Mouse (Mus musculus) embryo, embryonic 10 days (tissue): ENCODE results near the gene Nectin2.

Source experiments
- DNase-seq: peaks from one replicate; pipeline ENCODE4 v3.0.0-alpha.2; 2015; ENCODE audit warnings: low spot score

The Nectin2 gene

DNA sequence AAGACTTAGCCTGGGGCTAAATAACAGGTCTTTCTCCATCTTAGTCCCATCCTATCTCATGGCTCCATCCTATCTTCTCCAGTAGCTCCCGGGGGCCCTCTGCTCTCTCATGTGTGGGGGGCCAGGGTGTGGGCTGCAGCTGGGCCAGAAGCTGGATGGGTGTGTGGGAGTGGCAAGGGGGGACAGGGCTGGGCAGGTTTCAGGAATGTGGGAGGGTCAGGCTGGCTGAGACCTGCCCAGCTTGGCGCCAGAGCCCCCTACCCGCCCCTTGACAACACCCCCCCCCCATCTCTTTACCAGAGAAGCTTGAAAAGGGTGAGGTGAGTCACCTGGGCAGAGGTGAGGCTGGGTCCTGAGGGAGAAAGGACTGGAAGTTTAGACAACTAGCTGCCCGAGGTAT lies 18.7 kb upstream of the Nectin2 start:
- DNase-seq: no peak

DNA sequence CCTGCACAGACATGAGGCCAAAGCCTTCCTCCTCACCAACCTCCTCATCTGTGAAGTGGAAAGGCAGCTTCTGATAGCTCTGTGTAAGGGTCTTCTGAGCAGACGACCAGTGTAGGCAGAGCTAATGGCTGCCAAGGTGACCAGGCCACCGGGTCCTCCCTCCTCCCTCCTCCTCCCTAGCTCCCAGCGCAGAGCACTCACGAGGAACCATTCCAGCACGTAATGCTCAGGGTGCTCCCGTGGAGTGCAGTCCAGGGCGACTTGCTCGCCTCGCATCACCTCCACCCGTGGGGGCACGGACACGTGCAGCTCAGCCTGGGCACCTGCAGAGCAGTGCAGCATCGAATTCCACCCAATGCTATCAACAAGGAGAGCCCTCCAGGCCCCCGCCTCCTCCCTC lies 18.0 kb upstream of the Nectin2 start:
- DNase-seq: no peak

DNA sequence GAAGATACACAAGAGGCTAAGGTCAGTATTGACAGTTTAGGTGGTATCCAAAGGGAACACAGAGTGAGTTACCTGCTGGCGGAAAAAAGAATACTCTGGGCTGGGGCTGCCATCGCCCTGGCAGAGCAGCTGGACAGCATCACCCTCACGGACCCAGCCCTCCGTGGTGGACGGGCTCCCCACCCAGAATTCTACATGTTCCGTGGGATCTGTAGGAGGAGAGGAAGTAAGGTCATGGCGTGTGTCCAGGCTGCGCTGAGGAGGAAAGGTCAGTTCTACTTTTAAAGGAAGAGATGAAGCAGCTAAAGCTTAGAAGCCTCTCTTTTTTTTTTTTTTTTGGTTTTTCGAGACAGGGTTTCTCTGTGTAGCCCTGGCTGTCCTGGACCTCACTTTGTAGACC lies 14.3 kb upstream of the Nectin2 start:
- no peak for DNase-seq

DNA sequence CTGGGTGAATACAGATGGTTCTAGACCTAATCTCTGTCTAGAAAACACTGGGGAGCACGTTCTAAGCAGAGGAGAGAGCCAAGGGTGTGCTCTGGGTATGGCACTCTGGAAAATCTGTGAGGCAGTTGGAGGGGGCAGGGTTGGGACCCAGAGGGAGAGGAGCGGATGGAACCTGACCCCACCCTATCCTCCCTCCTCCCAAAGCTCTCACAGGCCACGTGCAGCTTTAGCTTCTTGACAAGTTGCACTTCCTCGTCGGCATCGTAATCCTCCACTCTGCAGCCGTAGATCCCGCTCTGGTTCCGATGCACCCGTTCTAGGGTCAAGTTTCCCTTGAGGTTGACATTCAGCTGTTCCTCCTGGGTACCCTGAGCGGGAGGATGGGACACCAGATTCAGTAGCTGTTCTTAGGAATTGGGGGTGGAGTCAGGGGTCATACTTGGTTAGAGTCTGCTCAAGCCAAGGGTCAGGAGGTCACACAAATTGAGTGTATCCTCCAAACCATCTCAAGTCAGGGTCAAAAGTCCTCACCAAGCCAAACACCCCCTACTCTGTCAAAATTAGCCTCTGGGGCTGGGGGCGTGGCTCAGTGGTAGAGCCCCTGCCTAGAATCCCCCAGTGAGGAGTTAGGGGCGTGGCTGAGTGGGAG lies 13.7 kb upstream of the Nectin2 start:
- no peak for DNase-seq

DNA sequence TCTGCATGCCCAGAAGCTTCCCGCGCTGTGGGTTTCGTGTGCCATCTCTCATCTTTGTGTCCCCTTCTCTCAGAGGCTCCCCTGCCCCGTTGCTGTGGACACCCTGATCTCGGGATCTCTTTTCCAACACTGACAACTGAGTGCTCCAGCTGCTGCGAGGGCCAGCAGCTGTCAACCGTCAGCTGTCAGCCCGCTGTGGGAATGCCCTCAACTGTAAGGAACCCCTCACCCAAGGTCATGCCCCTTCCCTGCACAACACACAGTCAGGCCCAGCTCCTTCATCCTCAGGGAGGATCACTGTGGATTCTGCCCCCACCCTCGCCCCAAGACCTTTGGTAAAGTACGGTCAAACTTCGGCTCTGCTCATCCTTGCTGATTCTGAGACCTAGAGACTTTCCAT lies 12.0 kb upstream of the Nectin2 start:
- DNase-seq: no peak

DNA sequence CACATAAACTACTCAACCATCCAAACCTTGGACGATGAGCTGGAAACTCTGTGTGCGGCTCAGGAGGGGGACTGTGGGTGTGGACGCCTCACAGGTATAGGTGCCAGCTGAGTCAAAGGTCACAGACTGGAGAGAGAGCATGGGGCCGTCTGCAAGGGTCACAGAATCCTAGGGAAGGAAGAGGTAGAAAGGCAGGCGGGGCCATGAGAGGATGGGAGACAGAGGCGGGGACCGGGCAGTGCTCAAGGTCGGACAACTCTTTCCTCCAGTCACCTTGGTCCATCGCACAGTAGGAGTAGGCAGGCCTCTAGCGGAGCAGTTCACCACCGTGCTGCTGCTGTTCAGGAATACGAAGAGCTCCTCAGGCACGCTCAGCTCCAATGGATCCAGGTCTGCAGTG lies 9.7 kb upstream of the Nectin2 start:
- no peak for DNase-seq

DNA sequence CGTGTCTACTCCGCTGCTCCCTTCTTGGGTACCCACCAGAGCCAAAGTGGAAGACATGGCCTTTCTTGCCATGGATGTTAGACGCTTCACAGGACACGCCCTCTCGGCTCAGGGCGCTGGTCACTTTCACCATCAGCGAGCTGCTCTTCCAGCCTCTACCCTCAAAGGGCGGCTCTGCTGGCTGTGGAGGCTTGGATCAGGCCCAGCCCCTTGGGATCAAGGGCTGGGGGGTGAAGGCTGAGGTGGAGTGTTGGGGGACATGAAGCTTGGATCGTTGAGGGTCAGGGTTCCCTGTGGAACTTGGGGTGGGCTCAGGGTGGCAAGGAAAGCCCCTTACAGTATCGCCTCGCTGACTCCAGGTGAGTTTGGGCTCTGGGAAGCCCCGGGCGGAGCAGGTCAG lies 8.3 kb upstream of the Nectin2 start:
- no peak for DNase-seq

DNA sequence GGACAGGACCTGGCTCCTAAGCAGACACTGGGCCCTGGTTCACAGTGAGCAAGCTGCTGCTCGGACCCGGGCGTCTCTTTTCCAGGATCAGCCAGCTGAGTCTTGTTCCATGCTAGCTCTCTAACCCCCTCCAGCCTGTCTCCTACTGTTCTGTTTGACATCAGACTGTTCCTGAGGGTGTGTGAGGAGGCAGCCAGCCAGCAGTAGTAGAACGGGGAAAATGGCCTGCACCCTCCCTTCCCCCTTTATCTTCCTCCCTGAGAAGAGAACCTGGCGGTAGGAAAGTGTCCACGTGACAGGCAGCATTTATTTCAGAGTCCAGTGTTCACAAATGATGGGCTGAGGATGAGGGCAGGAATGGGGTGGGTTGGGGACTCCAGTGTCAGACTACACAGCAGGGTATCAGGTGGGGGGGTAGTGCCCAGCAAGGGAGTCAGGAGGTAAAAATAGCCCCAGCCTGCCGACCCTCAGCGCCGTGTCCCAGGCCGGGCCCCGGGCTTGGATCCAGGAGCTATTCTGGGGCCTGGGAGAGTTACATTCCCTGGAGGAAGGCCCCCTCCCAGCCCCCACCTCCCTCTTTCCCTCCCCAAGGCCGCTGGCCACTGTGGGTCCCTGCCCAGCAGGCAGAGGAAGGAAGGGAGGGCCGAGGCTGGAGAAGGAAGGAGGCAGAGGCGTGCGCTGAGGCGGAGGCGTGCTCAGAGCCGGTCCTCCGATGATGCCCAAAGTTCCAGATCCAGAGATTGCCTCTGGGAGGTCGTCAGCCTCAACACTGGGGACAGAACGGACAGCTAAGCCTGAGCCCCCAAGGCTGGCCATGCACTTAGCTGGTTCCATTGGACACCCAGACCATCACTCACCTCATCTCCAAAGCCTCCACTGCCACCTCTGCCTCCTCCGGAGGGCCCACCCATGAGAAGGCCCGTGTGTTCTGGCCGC lies 5.8 kb upstream of the Nectin2 start:
- no peak for DNase-seq

DNA sequence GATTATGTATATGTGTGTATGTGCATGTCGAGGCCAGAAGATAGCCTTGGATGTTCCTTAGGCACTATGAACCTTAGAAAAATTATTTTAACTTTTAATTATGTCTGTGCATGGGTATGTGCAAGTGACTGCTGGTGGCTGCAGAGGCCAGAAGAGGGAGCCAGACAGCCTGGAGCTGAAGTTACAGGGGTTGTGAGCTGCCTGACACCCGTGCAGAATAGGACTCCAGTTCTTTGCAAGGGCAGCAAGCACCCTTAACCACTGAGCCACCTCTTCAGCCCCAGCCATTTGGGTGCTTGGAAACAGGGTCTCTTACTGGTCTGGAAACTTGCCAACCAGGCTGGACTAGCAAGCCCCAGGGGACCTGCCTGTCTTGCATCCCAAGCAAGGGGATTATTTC lies 4.7 kb upstream of the Nectin2 start:
- DNase-seq: no peak

DNA sequence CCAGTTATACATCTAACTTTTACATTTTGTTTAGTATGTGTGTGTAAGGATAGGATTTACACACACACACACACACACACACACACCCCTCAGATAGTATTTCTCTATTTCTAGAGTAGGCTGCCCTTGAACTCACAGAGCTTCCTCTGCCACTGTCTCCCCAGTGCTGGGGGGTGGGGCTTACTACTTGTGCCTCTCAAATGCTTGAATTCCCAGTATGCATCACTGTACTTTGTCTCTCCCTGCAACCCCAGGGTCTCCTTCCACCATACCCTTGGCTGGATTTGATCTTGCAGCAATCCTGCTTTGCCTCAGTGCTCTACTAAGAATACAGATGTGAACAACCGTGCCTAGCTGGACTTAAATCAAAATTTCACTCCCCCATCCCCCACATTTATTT lies 3.8 kb upstream of the Nectin2 start:
- no peak for DNase-seq

DNA sequence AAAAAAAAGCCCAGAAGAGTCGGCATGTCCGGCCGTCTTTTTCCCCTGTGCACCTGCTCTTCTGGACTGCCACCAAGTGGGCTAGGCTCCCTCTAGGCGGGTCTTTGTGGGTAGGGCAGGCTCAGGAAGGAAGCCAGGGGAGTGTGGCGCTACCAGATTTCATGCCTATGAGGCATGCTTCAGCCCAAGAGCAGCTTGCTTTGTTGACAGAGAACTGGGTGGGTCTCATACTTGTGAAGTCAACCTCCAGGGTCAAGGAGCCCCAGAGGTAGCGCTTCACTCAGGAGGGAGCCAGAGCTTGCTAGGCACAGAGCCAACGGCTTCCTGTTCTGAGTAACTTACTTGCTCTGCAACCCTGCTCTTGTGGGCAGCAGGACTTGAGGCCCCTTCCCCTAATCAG lies 3.3 kb upstream of the Nectin2 start:
- DNase-seq: no peak

DNA sequence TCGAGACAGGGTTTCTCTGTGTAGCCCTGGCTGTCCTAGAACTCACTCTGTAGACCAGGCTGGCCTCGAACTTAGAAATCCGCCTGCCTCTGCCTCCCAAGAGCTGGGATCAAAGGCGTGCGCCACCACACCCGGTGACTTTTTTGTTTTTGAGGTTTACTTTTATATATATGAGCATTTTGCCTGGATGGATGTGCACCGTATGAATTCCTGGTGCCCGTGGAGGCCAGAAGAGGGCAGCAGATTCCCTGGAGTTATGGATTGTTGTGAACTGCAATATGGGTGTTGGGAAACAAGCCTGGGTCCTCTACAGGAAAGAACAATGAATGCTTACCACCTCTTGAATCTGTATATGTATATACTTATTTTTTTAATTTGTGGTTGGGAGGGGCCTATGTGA lies 2.4 kb upstream of the Nectin2 start:
- peak; percentile 29 for DNase-seq

DNA sequence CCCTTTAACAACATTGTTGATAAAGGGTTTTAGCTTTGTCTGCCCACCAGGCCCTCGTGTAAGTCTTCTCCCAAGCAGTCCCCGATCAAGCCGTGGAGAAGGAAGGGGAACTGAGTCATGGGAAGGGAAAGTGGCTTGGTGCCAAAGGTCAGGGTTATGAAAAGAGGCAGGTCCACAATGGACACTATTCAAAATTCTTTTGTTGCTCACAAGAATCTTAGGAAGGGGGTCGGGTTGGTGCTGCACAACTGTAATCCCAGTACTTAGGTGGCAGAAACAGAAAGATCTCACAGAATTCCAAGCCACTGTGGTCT lies 744 bp upstream of the Nectin2 start:
- no peak for DNase-seq

DNA sequence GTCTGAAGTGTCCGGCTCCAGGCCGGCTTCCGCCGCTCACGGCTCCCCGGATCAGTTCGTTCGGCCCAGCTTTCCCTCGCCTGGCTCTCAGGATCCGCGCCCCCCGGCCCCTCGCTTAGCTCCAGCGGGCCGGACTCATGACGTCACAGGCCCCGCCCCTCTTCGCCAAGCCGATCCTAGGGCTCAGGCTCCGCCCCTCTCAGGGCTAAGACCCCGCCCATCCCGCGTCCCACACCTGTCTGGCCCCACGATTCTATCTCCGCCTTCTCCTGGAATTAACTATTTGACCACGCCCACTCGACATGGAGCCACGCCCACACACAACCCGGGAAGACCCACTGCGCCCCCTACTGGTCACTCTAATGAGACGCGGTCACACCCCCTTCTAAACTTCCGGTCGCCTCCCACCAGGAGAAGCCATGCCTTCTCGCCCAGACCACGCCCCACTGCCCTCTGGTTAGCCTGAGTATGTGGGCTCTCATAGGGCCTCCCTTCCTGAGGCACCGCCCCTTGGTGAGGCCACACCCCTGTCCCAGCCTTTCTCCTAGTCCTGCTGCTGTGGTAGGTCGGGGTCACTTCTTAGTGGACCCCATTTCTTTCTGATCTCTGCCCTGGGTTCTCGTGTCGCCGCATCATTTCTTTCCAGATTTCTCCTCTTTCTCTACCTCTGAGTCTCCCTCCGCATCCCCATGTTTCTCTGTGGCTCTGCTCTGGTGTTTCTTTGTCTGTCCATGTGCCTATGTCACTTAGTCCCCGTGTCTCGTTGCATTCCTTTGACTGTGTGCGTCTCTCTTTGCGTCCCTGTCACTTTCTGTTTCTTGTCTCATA lies 680 bp downstream of the Nectin2 start:
- peak; percentile 99 for DNase-seq

DNA sequence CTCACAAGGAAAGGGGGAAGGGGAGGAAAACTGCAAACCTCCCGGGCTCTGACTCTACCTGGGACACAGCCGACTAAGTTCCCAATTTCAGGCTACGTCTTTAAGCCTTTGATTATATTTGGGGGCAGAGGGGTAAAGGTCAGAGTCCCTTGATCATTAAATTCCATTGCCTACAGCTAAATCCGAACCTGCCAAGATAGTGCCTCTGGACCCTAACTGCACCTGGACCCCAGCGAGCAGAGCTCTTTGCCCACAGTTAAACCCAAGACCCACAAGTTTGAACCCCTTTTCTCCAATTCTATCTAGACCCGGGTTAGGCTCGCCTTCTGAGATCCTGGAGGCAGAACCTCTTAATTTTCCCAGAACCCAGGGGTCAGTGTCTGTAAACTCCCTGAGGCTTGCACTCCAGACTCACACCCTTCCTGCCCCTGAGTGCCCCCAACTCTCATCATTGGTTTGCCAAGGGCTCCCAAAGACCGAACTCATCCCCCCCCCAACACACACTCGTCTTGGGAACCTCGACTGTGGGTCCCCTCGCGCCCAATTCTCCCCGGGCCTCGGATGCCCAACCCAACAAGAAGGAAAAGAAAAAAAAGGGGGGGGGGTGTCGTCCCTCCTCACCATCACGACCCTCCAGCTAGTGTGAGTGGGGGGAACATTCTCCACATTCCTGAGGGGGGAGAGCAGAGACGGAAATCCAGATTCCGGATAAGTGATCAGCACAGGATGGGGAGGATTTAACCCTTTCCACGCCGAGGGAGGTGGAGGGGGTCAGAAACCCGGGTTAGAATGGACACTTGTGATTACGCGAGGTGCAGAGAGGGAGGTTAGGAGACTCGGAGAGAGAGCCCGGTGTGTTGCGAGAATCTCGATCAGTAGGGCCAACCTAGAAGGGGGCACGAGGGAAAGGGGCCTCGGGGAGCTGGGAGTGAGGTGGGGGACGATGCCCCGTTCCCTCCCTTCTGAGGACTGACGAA lies 1.8 kb downstream of the Nectin2 start:
- peak; percentile 80 for DNase-seq

DNA sequence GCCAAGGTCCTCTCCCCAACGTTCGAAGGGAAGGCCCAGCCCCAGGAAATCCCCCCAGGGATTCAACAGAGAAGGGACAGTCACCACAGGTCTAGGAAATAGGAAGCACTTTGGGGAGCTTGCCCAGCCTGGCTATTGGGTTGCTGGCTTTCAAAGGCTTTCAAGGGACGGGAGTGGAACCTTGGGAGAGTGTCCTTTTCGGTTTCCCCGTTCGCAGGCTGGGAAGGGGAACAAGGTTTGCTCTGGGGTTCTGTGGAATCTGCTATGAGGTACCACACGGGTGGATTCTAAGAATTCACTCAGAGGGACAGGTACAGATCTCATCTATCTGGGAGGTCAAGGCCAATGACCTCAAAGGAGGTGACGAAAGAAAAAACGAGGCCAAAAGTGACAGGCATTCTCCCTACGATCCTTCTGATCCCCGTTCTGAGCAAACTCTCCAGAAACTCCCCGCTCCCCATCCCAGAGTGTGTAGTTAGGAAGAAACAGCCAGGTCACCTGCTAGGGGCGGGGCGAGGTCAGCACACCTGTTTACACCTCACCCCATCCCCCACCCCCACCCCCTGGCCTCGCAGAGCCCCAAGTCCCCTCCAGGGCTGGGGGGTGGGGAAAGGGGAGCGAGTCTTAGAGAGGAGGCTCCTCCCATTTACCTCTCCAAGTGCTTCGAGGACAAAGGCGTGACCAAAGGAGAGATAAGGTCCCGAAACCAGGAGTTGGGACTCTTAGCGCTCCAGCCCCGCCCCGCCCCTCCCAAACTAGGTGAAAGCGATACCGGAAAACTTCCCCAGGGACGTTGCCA lies 2.7 kb downstream of the Nectin2 start:
- DNase-seq: peak; percentile 45

DNA sequence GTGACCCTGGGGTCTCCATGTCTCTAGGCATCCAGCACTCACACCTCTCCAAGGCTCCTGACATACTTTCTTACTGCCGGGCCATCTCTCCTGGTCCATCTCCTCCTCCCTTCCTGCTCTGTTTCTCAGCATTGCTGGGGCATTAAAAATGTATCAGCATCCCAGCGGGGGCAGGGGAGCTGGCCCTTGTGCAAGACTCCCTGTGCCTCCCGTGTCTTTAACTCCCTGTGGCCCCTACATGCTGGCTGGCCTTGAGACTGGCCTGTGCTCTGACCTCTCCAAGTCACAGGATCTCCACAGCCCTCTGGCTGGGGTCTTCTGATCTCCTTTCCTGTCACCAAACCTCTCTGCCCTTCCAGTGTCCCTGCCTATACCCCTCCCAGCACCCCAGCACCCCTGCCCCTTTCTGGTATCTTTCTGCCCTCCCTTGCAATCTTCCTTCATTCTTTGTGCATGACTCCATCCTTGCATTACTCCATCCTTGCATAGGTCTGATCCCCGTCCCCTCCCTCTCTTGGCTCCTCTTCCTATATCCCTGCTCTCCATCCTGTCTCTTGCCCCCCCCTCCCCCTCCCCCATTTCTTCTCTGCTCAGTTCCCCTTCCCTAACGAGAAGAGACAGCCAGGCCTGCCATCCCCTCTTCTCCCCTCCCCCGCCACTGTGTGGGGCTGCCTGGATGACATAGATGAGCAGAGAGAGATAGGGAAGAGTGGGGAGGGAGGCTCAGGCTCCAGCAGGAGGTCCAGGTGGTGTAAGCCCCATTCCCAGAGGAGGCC lies 3.7 kb downstream of the Nectin2 start:
- DNase-seq: no peak

DNA sequence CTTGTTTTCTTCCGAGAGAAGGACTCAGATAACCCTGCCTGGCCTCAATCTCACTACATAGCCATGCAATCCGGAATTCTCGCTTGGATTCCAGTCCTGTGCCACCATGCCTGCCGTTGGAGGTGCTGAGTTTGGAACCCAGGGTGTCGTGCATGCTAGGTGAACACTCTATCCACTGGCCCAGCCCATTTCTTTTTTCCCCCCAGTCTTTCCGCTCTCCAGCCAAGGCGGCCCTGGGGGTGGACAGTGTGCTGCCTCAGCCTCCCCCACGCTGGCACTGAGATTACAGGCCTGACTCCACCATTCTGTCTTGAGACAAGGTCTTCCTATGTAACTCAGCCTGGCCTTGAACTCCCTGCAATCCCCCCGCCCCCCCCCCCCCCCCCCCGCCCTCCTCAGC lies 4.3 kb downstream of the Nectin2 start:
- no peak for DNase-seq

DNA sequence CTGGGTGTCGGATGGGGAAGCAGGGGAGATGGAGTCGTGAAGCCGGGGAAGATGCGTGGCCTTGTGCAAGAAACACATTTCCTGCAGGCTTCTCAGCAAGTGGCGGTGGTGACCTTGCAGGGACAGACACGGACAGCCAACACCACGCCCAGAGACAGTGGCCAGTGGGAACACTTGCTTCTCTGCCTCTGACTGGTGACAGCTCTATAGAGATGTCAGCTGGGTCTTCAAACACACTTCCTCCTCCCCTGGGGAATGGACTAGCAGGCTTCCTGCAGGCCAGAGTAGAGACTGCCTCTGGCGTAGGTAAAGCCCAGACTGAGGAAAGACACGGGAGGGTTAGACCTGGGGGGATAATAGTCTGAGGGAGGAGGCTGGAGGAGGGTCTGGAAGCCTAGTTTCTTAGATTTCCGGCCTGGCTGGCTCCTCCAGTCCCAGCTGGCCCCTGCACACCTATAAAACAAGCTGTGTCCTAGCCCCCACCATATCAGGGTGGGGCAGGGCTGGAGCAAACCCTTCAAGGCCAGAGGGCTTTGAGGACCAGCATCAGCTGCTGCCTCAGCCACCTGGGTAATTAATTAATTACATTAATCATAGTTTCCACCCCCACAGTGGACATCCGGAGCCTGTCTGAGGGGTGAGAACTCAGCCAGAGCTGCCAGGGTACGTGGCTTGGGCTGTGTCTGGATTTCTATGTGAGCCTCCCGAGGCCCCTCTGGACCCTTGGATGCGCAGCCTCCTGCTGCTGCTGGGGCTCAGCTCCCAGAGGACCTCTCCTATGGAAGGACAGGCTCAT lies 5.5 kb downstream of the Nectin2 start:
- peak; percentile 33 for DNase-seq
